In the genomic region with DNA sequence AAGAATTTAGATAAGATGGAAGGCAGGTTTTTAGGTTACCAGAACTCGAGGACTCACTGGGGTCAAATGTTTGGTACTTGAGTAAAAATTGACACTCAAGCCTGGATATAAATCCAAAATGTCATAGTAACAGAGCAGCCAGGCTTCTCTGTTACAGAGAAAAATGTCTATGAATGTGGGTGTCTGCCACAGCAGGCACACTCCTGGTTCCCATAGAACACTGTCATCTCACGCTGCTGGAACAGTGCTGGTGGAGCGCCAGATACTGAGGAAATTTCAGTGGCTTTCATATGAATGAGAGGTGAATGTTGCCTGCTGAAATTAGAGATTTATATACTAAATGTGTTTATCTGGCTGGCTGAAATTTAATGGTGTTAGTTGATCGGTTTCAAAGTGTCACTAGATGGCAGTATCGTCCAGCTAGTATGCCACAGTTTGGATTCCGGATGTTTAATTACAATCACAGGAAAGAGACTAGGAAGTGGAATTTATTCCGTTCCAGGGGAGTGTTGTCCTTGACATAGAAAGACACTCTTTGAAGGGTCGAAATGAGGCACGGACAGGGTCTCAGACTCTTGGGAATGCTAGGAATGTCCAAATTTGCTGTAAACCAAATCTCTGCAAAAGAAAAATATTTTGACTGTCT, we compare ENCODE assay signal across 9 mouse cellular contexts.
DNase-seq lines count a peak whose midpoint lies in the region; ATAC-seq lines count a peak whose summit lies in the region.
"Had no signal": no experiment of that assay in that cellular context is flagged by ENCODE, and none has a peak within 500 bp of the region (broad histone marks: within the 10 kb centered on the region; RNA-seq: fewer than 3 reads in every experiment).

No protein-coding gene starts in this region.

- H3K36me3 ChIP-seq in limb, embryonic 11.5 days (ENCODE audit: control insufficient read depth, insufficient read depth, low read length), result no peaks in the 10 kb centered on the region
- no peaks in the 10 kb centered on the region for H3K36me3 ChIP-seq in limb, embryonic 10.5 days
- H3K36me3 ChIP-seq: limb, embryonic 13.5 days had no signal

- H3K27me3 ChIP-seq in limb, embryonic 11.5 days (ENCODE audit: control insufficient read depth, insufficient read depth, low read length), result no peaks in the 10 kb centered on the region
- no peaks in the 10 kb centered on the region for H3K27me3 ChIP-seq in limb, embryonic 10.5 days (ENCODE audit: low read depth, poor library complexity, severe bottlenecking)
- H3K27me3 ChIP-seq: limb, embryonic 13.5 days had no signal

- no peak for ATAC-seq in limb, embryonic 11.5 days (ENCODE audit: insufficient number of reproducible peaks, low FRiP score, low TSS enrichment, low read depth)
- peak; percentile 53 to 59; a peak in 3 of 4 replicates for ATAC-seq in hematopoietic stem cell, adult 5-6 weeks (replicated peaks in 1 of 2; ENCODE audit: insufficient read depth in 1 of 2, low FRiP score in 2 of 2, low TSS enrichment in 1 of 2, low read depth in 1 of 2, poor library complexity in 2 of 2, severe bottlenecking in 2 of 2)

- no peak overlapping the region for H3K27ac ChIP-seq in limb, embryonic 11.5 days (replicated peaks; ENCODE audit: low read depth, low read length)
- no peak overlapping the region for H3K27ac ChIP-seq in limb, embryonic 10.5 days
- H3K27ac ChIP-seq: limb, embryonic 13.5 days had no signal

- H3K9ac ChIP-seq in limb, embryonic 11.5 days (ENCODE audit: low read length), result no peak overlapping the region
- H3K9ac ChIP-seq: limb, embryonic 13.5 days had no signal

- H3K4me2 ChIP-seq in limb, embryonic 11.5 days (ENCODE audit: low read depth, severe bottlenecking), result no peak overlapping the region
- H3K4me2 ChIP-seq: limb, embryonic 13.5 days had no signal

- H3K9me3 ChIP-seq in limb, embryonic 11.5 days (ENCODE audit: control insufficient read depth, low read length), result no peaks in the 10 kb centered on the region
- H3K9me3 ChIP-seq in limb, embryonic 10.5 days (replicated peaks), result peaks cover 5% of the 10 kb centered on the region; the same call in 1 of the 2 replicates

- intact Hi-C loops in left cerebral cortex, postnatal 25 days (cut with DNase I), result loop anchor here (5.0 kb wide), 2 partner anchors 392 to 747 kb away; no protein-coding TSS in a partner anchor

- peak; percentile 27 for DNase-seq in limb, embryonic 11.5 days (ENCODE audit: low spot score)
- DNase-seq in limb, embryonic 10.5 days (ENCODE audit: low spot score), result no peak
- DNase-seq in cerebellum, postnatal 10 days, result peak; percentile 49 to 68
- DNase-seq in left cerebral cortex, postnatal 25 days (ENCODE audit: low spot score in 2 of 2), result peak; percentile 38 to 56
- DNase-seq in right cerebral cortex, postnatal 10 days (ENCODE audit: low spot score in 2 of 2), result peak; percentile 35 to 36
- no peak for DNase-seq in thymus, postnatal 4 days
- DNase-seq in urinary bladder, postnatal 4 days (ENCODE audit: low spot score in 2 of 2), result no peak

- no peaks in the 10 kb centered on the region for H3K4me1 ChIP-seq in limb, embryonic 11.5 days (ENCODE audit: control insufficient read depth, insufficient read depth, low read length)
- no peaks in the 10 kb centered on the region for H3K4me1 ChIP-seq in limb, embryonic 10.5 days
- H3K4me1 ChIP-seq: limb, embryonic 13.5 days had no signal

- 50% methylated on average over 9 of the region's 9 CpGs for WGBS in limb, embryonic 11.5 days
- 52% methylated on average over 9 of the region's 9 CpGs for WGBS in limb, embryonic 10.5 days

- no peak overlapping the region for H3K4me3 ChIP-seq in limb, embryonic 11.5 days (ENCODE audit: low read depth, low read length)
- no peak overlapping the region for H3K4me3 ChIP-seq in limb, embryonic 10.5 days
- H3K4me3 ChIP-seq: limb, embryonic 13.5 days had no signal

Comparison
In these comparisons a context has a peak if more than half of its experiments do, and no peak if none do; other contexts are left out.
1. DNase-seq: peak in limb, embryonic 11.5 days (single experiment), cerebellum, postnatal 10 days (2 of 2), left cerebral cortex, postnatal 25 days (2 of 2) and right cerebral cortex, postnatal 10 days (2 of 2); none in limb, embryonic 10.5 days (single experiment), thymus, postnatal 4 days (single experiment) and urinary bladder, postnatal 4 days (0 of 2).